ENCODE assay signal across 11 mouse cellular contexts in the genomic region with DNA sequence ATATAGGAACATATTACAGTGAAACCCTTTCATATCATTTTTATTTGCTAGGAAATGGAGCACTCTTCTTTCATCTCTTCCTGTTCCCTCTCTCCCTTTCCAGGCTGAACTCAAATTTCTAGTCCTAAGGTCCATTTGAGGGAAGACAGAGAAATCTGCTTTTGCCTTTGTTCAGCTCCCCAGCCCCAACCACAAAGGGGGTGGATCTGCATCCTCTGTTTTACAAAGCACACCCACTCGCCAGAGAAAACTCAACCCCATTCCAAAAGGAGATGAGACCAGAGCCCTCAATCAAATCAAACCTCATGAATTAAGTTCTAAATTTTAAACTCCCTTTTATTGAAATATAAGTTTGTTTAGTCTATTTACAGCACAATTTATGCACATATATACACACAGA. TPM values are rescaled to one million over a fixed set of nuclear protein-coding genes. Genes with fewer than 3 reads are reported as not detected.
A peak's percentile ranks its signal among the peaks of the same experiment; 100 is the strongest.
DNase-seq lines count a peak whose midpoint lies in the region; ATAC-seq lines count a peak whose summit lies in the region.
"Had no signal": no experiment of that assay in that cellular context is flagged by ENCODE, and none has a peak within 500 bp of the region (broad histone marks: within the 10 kb centered on the region; RNA-seq: fewer than 3 reads in every experiment).

No protein-coding gene starts in this region.

- H3K4me1 ChIP-seq in kidney, embryonic 14.5 days (ENCODE audit: control insufficient read depth, insufficient read depth, low read length): peaks cover 24% of the 10 kb centered on the region; the same call in 1 of the 2 replicates
- peaks cover 34% of the 10 kb centered on the region for H3K4me1 ChIP-seq in forebrain, embryonic 13.5 days
- H3K4me1 ChIP-seq in limb, embryonic 10.5 days: peaks cover 44% of the 10 kb centered on the region
- H3K4me1 ChIP-seq in neural tube, embryonic 12.5 days: peaks cover 14% of the 10 kb centered on the region

- no peaks in the 10 kb centered on the region for H3K36me3 ChIP-seq in kidney, embryonic 14.5 days (ENCODE audit: control insufficient read depth, insufficient read depth, low read length)
- peaks cover 14% of the 10 kb centered on the region for H3K36me3 ChIP-seq in forebrain, embryonic 13.5 days (ENCODE audit: poor library complexity, severe bottlenecking)
- H3K36me3 ChIP-seq in limb, embryonic 10.5 days: 0 out of 2 replicates have a peak, but pooled peaks cover 2% of the 10 kb centered on the region
- H3K36me3 ChIP-seq in neural tube, embryonic 12.5 days: 0 out of 2 replicates have a peak, but pooled peaks cover 3% of the 10 kb centered on the region
- H3K36me3 ChIP-seq: G1E; liver, embryonic 13.5 days had no signal

- DNase-seq in kidney, adult 8-10 months: no peak
- no peak for DNase-seq in limb, embryonic 10.5 days (ENCODE audit: low spot score)
- DNase-seq in heart, adult 9 months (ENCODE audit: low spot score in 2 of 2): no peak
- no peak for DNase-seq in heart, adult 18-20 months
- no peak for DNase-seq in yolk sac, embryonic 10.5 days (ENCODE audit: low spot score)
- DNase-seq: liver, embryonic 13.5 days had no signal

- no peak overlapping the region for H3K9ac ChIP-seq in kidney, embryonic 14.5 days (ENCODE audit: low read depth, low read length)
- peak overlapping the region; percentile 99 for H3K9ac ChIP-seq in forebrain, embryonic 13.5 days
- H3K9ac ChIP-seq in neural tube, embryonic 12.5 days: peak overlapping the region; percentile 46; the same call in 1 of the 2 replicates

- peak overlapping the region; percentile 81 for H3K4me2 ChIP-seq in kidney, embryonic 14.5 days (replicated peaks; ENCODE audit: low read depth, low read length)
- peak overlapping the region; percentile 92 for H3K4me2 ChIP-seq in forebrain, embryonic 13.5 days
- peak overlapping the region; percentile 92 for H3K4me2 ChIP-seq in neural tube, embryonic 12.5 days (replicated peaks)

- H3K27ac ChIP-seq in kidney, embryonic 14.5 days (ENCODE audit: low read depth, low read length): no peak overlapping the region
- peak overlapping the region; percentile 57; the same call in 1 of the 2 replicates for H3K27ac ChIP-seq in forebrain, embryonic 13.5 days
- peak overlapping the region; percentile 97 for H3K27ac ChIP-seq in limb, embryonic 10.5 days
- no peak overlapping the region for H3K27ac ChIP-seq in neural tube, embryonic 12.5 days
- H3K27ac ChIP-seq: liver, embryonic 13.5 days had no signal

- no peaks in the 10 kb centered on the region for H3K9me3 ChIP-seq in kidney, embryonic 14.5 days (ENCODE audit: control insufficient read depth, low read length)
- H3K9me3 ChIP-seq in forebrain, embryonic 13.5 days (replicated peaks): no peaks in the 10 kb centered on the region
- no peaks in the 10 kb centered on the region for H3K9me3 ChIP-seq in limb, embryonic 10.5 days (replicated peaks)
- H3K9me3 ChIP-seq in neural tube, embryonic 12.5 days: no peaks in the 10 kb centered on the region
- H3K9me3 ChIP-seq: liver, embryonic 13.5 days had no signal

- 44% methylated on average over 1 of the region's 1 CpGs for WGBS in kidney, embryonic 14.5 days
- WGBS in forebrain, embryonic 13.5 days: 11% methylated on average over 1 of the region's 1 CpGs
- WGBS in limb, embryonic 10.5 days: 32% methylated on average over 1 of the region's 1 CpGs
- WGBS in neural tube, embryonic 12.5 days: 21% methylated on average over 1 of the region's 1 CpGs

- ATAC-seq in kidney, embryonic 14.5 days (ENCODE audit: low FRiP score, low TSS enrichment): no peak
- ATAC-seq in forebrain, embryonic 13.5 days: no peak
- no peak for ATAC-seq in neural tube, embryonic 12.5 days (ENCODE audit: low FRiP score, low read depth)

- no peak overlapping the region for H3K4me3 ChIP-seq in kidney, embryonic 14.5 days (ENCODE audit: low read length)
- peak overlapping the region; percentile 90 for H3K4me3 ChIP-seq in forebrain, embryonic 13.5 days
- peak overlapping the region; percentile 82 for H3K4me3 ChIP-seq in limb, embryonic 10.5 days
- H3K4me3 ChIP-seq in neural tube, embryonic 12.5 days: peak overlapping the region; percentile 10

- no peaks in the 10 kb centered on the region for H3K27me3 ChIP-seq in kidney, embryonic 14.5 days (ENCODE audit: control insufficient read depth, insufficient read depth, low read length)
- no peaks in the 10 kb centered on the region for H3K27me3 ChIP-seq in forebrain, embryonic 13.5 days
- no peaks in the 10 kb centered on the region for H3K27me3 ChIP-seq in limb, embryonic 10.5 days (ENCODE audit: low read depth, poor library complexity, severe bottlenecking)
- no peaks in the 10 kb centered on the region for H3K27me3 ChIP-seq in neural tube, embryonic 12.5 days (replicated peaks)

RNA-seq across cellular contexts. Expression of a gene that starts 3.2 kb away (rescaled TPM):
- polyA plus RNA-seq in kidney, embryonic 14.5 days (2014; fragmentation: Nextera tagmentation; extraction: Ambion mirVana): 7.8 and 9.9 TPM in 2 replicates
- 24.2 and 25.5 TPM in 2 replicates for polyA plus RNA-seq in forebrain, embryonic 13.5 days (2015; fragmentation: Nextera tagmentation; extraction: Ambion mirVana)
- 16.0 and 16.4 TPM in 2 replicates for polyA plus RNA-seq in limb, embryonic 10.5 days (2016; fragmentation: Nextera tagmentation; extraction: Ambion mirVana)
- 47.3 and 52.4 TPM in 2 replicates for polyA plus RNA-seq in neural tube, embryonic 12.5 days (2016; fragmentation: Nextera tagmentation; extraction: Ambion mirVana)
- total RNA-seq in heart, adult 18-20 months (2021): under 1 TPM; 0.10 to 0.32 TPM
- total RNA-seq: hematopoietic stem cell, adult 5-6 weeks had no signal
- polyA plus RNA-seq: G1E had no signal

RNA-seq across cellular contexts. Expression of a gene that starts 41.4 kb away (rescaled TPM):
- 24.4 and 42.5 TPM in 2 replicates for polyA plus RNA-seq in kidney, embryonic 14.5 days (2014; fragmentation: Nextera tagmentation; extraction: Ambion mirVana)
- 32.5 and 36.5 TPM in 2 replicates for polyA plus RNA-seq in forebrain, embryonic 13.5 days (2015; fragmentation: Nextera tagmentation; extraction: Ambion mirVana)
- polyA plus RNA-seq in limb, embryonic 10.5 days (2016; fragmentation: Nextera tagmentation; extraction: Ambion mirVana): 26.3 and 30.3 TPM in 2 replicates
- 61.5 and 67.9 TPM in 2 replicates for polyA plus RNA-seq in neural tube, embryonic 12.5 days (2016; fragmentation: Nextera tagmentation; extraction: Ambion mirVana)
- 10 to 100 TPM; 28.1 to 28.2 TPM for total RNA-seq in heart, adult 18-20 months (2021)

Comparison
In these comparisons a context has a peak if more than half of its experiments do, and no peak if none do; other contexts are left out.
1. H3K27ac ChIP-seq: peak in forebrain, embryonic 13.5 days (single experiment) and limb, embryonic 10.5 days (single experiment); none in kidney, embryonic 14.5 days (single experiment) and neural tube, embryonic 12.5 days (single experiment).
2. Peak in every context shown above with its lines, with median percentiles within 50 percentile points of each other: H3K4me2 ChIP-seq.